Mouse (Mus musculus) small intestine, adult 2 months (tissue): ENCODE data around the gene 4933402E13Rik. TPM values are rescaled to one million over a fixed set of nuclear protein-coding genes. Genes with fewer than 3 reads are reported as not detected.

ENCODE experiments used
- H3K27ac ChIP-seq: fragments of 200-500 bp; 2 replicates; pipeline ENCODE4 v1.5.1; 2012; ENCODE audit warnings: low read depth, low read length, control low read depth, inconsistent platforms; ENCODE audit not compliant: insufficient read depth
- H3K27me3 ChIP-seq: fragments of 200-500 bp; 2 replicates; pipeline ENCODE4 v1.6.1; 2012; ENCODE audit warnings: mild to moderate bottlenecking, moderate library complexity, low read length, inconsistent platforms; ENCODE audit not compliant: control insufficient read depth, insufficient read depth
- H3K36me3 ChIP-seq: fragments of 200-500 bp; 2 replicates; pipeline ENCODE4 v1.6.1; 2012; ENCODE audit warnings: mild to moderate bottlenecking, low read length, control low read depth, inconsistent platforms; ENCODE audit not compliant: control insufficient read depth, insufficient read depth
- H3K4me1 ChIP-seq: fragments of 200-500 bp; 2 replicates; pipeline ENCODE4 v1.6.1; 2012; ENCODE audit warnings: low read length, inconsistent platforms, mixed read lengths; ENCODE audit not compliant: control insufficient read depth, insufficient read depth, insufficient read length
- H3K4me3 ChIP-seq: fragments of 200-500 bp; 2 replicates; pipeline ENCODE4 v1.5.1; 2012; ENCODE audit warnings: low read depth, mild to moderate bottlenecking, control low read depth, inconsistent platforms, low read length, moderate library complexity
- CTCF ChIP-seq: fragments of 200-500 bp; IDR thresholded peaks from 2 replicates; pipeline ENCODE4 v1.5.1; 2012; ENCODE audit warnings: low read depth, mild to moderate bottlenecking, control low read depth, inconsistent platforms, low read length, moderate library complexity, mixed read lengths; ENCODE audit not compliant: insufficient replicate concordance, insufficient read length; ENCODE audit errors: extremely low read depth
- POLR2A ChIP-seq: fragments of 200-500 bp; IDR thresholded peaks from 2 replicates; pipeline ENCODE4 v1.6.1; 2012; ENCODE audit warnings: low read depth, mild to moderate bottlenecking, control low read depth, inconsistent platforms, low read length, moderate library complexity
- WGBS: fragments of 180-500 bp; shearing (Covaris S2); methylation state at CpG from one replicate; pipeline ENCODE4 v1.1.7; 2018; 5-methylcytosine and 5-hydroxymethylcytosine counted together
- polyA plus RNA-seq: library from polyadenylated mRNA; depleted of rRNA; stranded (reverse); fragments of >200 nt; gene quantifications from 2 replicates; pipeline ENCODE4 v1.2.3, GENCODE M21; 2012; rRNA removed

Gene 4933402E13Rik
- polyA plus RNA-seq, result not detected in 2 replicates

- WGBS, result 83% methylated on average over 8 of the region's 8 CpGs
- Histone ChIP-seq H3K27me3 (no peaks in the 10 kb centered on the region), H3K4me3 (no peak within 1 kb of the TSS), H3K27ac (no peak within 1 kb of the TSS), H3K4me1 (no peaks in the 10 kb centered on the region), H3K36me3 (no peaks in the 10 kb centered on the region)
- TF ChIP-seq POLR2A (no peak), CTCF (no peak)
Measured at GRCm38 (mm10) chrX:62283199-62283598, at the start of gene 4933402E13Rik. Gene 4933402E13Rik (plus strand): TSS chrX:62283499.

Other genes starting within 250 kb of the 4933402E13Rik start
- not detected in 2 replicates for gene 4931400O07Rik, start 184.5 kb downstream of the 4933402E13Rik start, polyA plus RNA-seq